Mouse (Mus musculus) activated CD4-positive, CD25-positive, alpha-beta regulatory T cell, adult 9 weeks (primary cell): Measurements from ENCODE around the gene Kcnma1. TPM values are rescaled to one million over a fixed set of nuclear protein-coding genes. Genes with fewer than 3 reads are reported as not detected.

ENCODE experiments used
- polyA plus RNA-seq: library from polyadenylated mRNA; unstranded; fragments of 100-300 nt; shearing (Covaris generic); gene quantifications from one replicate; pipeline ENCODE4 v1.2.1, GENCODE M21; 2017

The Kcnma1 gene
- polyA plus RNA-seq = not detected

DNA sequence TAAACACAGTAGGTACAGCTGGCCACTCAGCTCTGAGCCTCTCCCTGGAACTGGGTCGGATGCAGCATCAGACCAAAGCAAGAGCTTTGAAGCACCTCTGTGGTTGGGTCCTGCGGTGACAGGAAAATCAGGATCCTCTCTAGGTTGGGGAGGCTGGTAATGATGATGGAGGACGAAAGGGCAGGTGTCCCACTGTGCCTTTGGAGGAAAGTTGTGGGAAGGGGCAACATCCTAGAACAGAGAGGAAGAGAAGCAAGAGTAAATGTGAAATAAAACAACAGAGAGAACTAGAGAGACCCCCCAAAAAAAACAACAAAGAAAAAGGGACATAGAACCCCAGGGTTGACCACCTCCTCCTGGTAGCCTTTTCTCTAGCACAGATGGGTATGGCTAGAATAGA lies at the start of gene Kcnma1:
Kcnma1 (minus strand) TSS at position 101 of the 400 bp plus-strand sequence.

Other genes with a start within 250 kb of the Kcnma1 start
- gene Dlg5, start 231.4 kb upstream of the Kcnma1 start, polyA plus RNA-seq = 0.15 TPM